Comparison of ENCODE assay signal across 22 mouse cellular contexts in the genomic region with DNA sequence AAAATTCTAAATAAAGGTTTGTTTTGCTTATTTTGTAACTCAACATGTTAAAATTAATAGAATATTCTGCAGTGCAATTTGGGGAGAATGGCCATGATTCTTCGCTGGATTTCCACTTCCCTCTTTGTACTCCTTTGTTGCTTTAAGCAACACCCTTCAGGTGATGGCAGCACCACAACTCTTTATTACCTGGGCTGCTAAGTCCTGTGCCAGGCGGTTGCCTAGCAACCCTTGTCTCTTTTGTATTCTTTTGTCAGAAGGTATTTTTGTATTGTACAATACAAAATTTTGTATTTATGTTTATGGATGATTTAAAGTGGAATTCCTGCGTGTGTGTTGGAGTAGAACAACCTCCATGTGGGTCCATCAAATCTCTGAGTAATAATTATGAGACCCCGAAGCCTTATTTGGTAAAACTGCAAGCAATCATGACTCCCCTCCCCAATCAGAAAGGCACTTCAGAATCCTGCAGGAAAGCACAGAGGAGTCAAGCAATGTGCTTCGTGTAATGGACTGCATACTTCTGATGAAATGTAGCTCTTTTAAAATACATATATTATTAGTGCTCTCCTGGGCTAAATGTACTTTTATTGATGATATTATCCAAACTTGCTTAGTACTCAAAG.
A peak's percentile ranks its signal among the peaks of the same experiment; 100 is the strongest.
DNase-seq lines count a peak whose midpoint lies in the region; ATAC-seq lines count a peak whose summit lies in the region.
"Had no signal": no experiment of that assay in that cellular context is flagged by ENCODE, and none has a peak within 500 bp of the region (broad histone marks: within the 10 kb centered on the region; RNA-seq: fewer than 3 reads in every experiment).

No protein-coding gene starts in this region.

- no peak overlapping the region for H3K4me3 ChIP-seq in embryonic facial prominence, embryonic 14.5 days (ENCODE audit: low read depth, low read length)
- H3K4me3 ChIP-seq in embryonic facial prominence, embryonic 10.5 days = no peak overlapping the region
- H3K4me3 ChIP-seq in hindbrain, embryonic 16.5 days (ENCODE audit: low read length) = no peak overlapping the region
- no peak overlapping the region for H3K4me3 ChIP-seq in hindbrain, embryonic 12.5 days
- H3K4me3 ChIP-seq: embryonic facial prominence, embryonic 12.5 days; heart, embryonic 10.5 days; limb, embryonic 13.5 days; liver, embryonic 13.5 days; lung, embryonic 15.5 days had no signal

- ATAC-seq in embryonic facial prominence, embryonic 14.5 days (ENCODE audit: low read depth) = no peak
- peak; percentile 87 for ATAC-seq in hindbrain, embryonic 16.5 days
- no peak for ATAC-seq in hindbrain, embryonic 12.5 days (ENCODE audit: low FRiP score)
- ATAC-seq: activated CD4-positive, CD25-positive, alpha-beta regulatory T cell, adult 4 months had no signal

- whole genome bisulfite sequencing in embryonic facial prominence, embryonic 14.5 days = 68% methylated on average over 5 of the region's 5 CpGs
- 76% methylated on average over 5 of the region's 5 CpGs for WGBS in embryonic facial prominence, embryonic 10.5 days
- WGBS in hindbrain, embryonic 16.5 days = 64% methylated on average over 5 of the region's 5 CpGs
- WGBS in hindbrain, embryonic 12.5 days = 77% methylated on average over 5 of the region's 5 CpGs

- H3K36me3 ChIP-seq in embryonic facial prominence, embryonic 14.5 days (ENCODE audit: control insufficient read depth, insufficient read depth, low read length) = no peaks in the 10 kb centered on the region
- no peaks in the 10 kb centered on the region for H3K36me3 ChIP-seq in embryonic facial prominence, embryonic 10.5 days (replicated peaks)
- H3K36me3 ChIP-seq in hindbrain, embryonic 16.5 days (ENCODE audit: control insufficient read depth, insufficient read depth, low read length) = no peaks in the 10 kb centered on the region
- no peaks in the 10 kb centered on the region for H3K36me3 ChIP-seq in hindbrain, embryonic 12.5 days
- H3K36me3 ChIP-seq: embryonic facial prominence, embryonic 12.5 days; G1E; heart, embryonic 10.5 days; limb, embryonic 13.5 days; liver, embryonic 13.5 days; lung, embryonic 15.5 days had no signal

- no peaks in the 10 kb centered on the region for H3K27me3 ChIP-seq in embryonic facial prominence, embryonic 14.5 days (replicated peaks; ENCODE audit: control insufficient read depth, insufficient read depth, low read length)
- no peaks in the 10 kb centered on the region for H3K27me3 ChIP-seq in embryonic facial prominence, embryonic 10.5 days (replicated peaks; ENCODE audit: low read depth, poor library complexity, severe bottlenecking)
- H3K27me3 ChIP-seq in hindbrain, embryonic 16.5 days (replicated peaks; ENCODE audit: control insufficient read depth, insufficient read depth, low read length) = no peaks in the 10 kb centered on the region
- H3K27me3 ChIP-seq in hindbrain, embryonic 12.5 days = no peaks in the 10 kb centered on the region
- H3K27me3 ChIP-seq: embryonic facial prominence, embryonic 12.5 days; limb, embryonic 13.5 days; liver, embryonic 13.5 days; lung, embryonic 15.5 days had no signal

- no peak overlapping the region for H3K27ac ChIP-seq in embryonic facial prominence, embryonic 14.5 days (replicated peaks; ENCODE audit: low read depth, low read length)
- H3K27ac ChIP-seq in embryonic facial prominence, embryonic 10.5 days (replicated peaks) = no peak overlapping the region
- no peak overlapping the region for H3K27ac ChIP-seq in hindbrain, embryonic 16.5 days (ENCODE audit: low read depth, low read length)
- no peak overlapping the region for H3K27ac ChIP-seq in hindbrain, embryonic 12.5 days
- H3K27ac ChIP-seq: embryonic facial prominence, embryonic 12.5 days; heart, embryonic 10.5 days; kidney, postnatal 0 days; limb, embryonic 13.5 days; liver, embryonic 13.5 days; lung, embryonic 15.5 days had no signal

- DNase-seq in embryonic facial prominence, embryonic 14.5 days (ENCODE audit: low spot score) = peak; percentile 15
- no peak for DNase-seq in embryonic facial prominence, embryonic 10.5 days (ENCODE audit: low spot score)
- DNase-seq in testis, postnatal 14 days (ENCODE audit: low spot score) = peak; percentile 31
- no peak for DNase-seq in testis, postnatal 10 days (ENCODE audit: low spot score)
- DNase-seq in lung, adult 18-20 months = no peak
- DNase-seq: adrenal gland, postnatal 10 days; cerebellum, adult 11-12 months; gastrocnemius, postnatal 25 days; kidney, adult 11 months; layer of hippocampus, postnatal 36 days; liver, embryonic 13.5 days; lung, postnatal 4 days; thymus, postnatal 25 days had no signal

- H3K4me2 ChIP-seq in embryonic facial prominence, embryonic 14.5 days (ENCODE audit: low read depth, low read length) = no peak overlapping the region
- H3K4me2 ChIP-seq in hindbrain, embryonic 16.5 days (ENCODE audit: low read length) = no peak overlapping the region
- H3K4me2 ChIP-seq in hindbrain, embryonic 12.5 days (replicated peaks) = no peak overlapping the region
- H3K4me2 ChIP-seq: embryonic facial prominence, embryonic 12.5 days; limb, embryonic 13.5 days; liver, embryonic 13.5 days; lung, embryonic 15.5 days had no signal

- no peak overlapping the region for H3K9ac ChIP-seq in embryonic facial prominence, embryonic 14.5 days (ENCODE audit: low read depth, low read length)
- H3K9ac ChIP-seq in hindbrain, embryonic 16.5 days (ENCODE audit: low read depth, low read length) = no peak overlapping the region
- H3K9ac ChIP-seq in hindbrain, embryonic 12.5 days = no peak overlapping the region
- H3K9ac ChIP-seq: embryonic facial prominence, embryonic 12.5 days; limb, embryonic 13.5 days; liver, embryonic 13.5 days; lung, embryonic 15.5 days had no signal

- H3K4me1 ChIP-seq in embryonic facial prominence, embryonic 14.5 days (ENCODE audit: control insufficient read depth, insufficient read depth, low read length) = no peaks in the 10 kb centered on the region
- no peaks in the 10 kb centered on the region for H3K4me1 ChIP-seq in embryonic facial prominence, embryonic 10.5 days
- H3K4me1 ChIP-seq in hindbrain, embryonic 16.5 days (ENCODE audit: control insufficient read depth, insufficient read depth, low read depth, low read length) = no peaks in the 10 kb centered on the region
- no peaks in the 10 kb centered on the region for H3K4me1 ChIP-seq in hindbrain, embryonic 12.5 days
- H3K4me1 ChIP-seq: embryonic facial prominence, embryonic 12.5 days; heart, embryonic 10.5 days; limb, embryonic 13.5 days; liver, embryonic 13.5 days; lung, embryonic 15.5 days had no signal

- H3K9me3 ChIP-seq in embryonic facial prominence, embryonic 14.5 days (ENCODE audit: control insufficient read depth, low read length) = no peaks in the 10 kb centered on the region
- H3K9me3 ChIP-seq in embryonic facial prominence, embryonic 10.5 days = no peaks in the 10 kb centered on the region
- H3K9me3 ChIP-seq in hindbrain, embryonic 16.5 days (ENCODE audit: control insufficient read depth, low read length) = no peaks in the 10 kb centered on the region
- H3K9me3 ChIP-seq in hindbrain, embryonic 12.5 days (replicated peaks) = no peaks in the 10 kb centered on the region
- H3K9me3 ChIP-seq: embryonic facial prominence, embryonic 12.5 days; G1E; heart, embryonic 10.5 days; limb, embryonic 13.5 days; liver, embryonic 13.5 days; lung, embryonic 15.5 days had no signal

Comparison
In these comparisons a context has a peak if more than half of its experiments do, and no peak if none do; other contexts are left out.
1. DNase-seq: peak in embryonic facial prominence, embryonic 14.5 days (single experiment) and testis, postnatal 14 days (single experiment); none in embryonic facial prominence, embryonic 10.5 days (single experiment), testis, postnatal 10 days (single experiment) and lung, adult 18-20 months (0 of 2).